Comparison of ENCODE assay signal across 23 mouse cellular contexts in the genomic region with DNA sequence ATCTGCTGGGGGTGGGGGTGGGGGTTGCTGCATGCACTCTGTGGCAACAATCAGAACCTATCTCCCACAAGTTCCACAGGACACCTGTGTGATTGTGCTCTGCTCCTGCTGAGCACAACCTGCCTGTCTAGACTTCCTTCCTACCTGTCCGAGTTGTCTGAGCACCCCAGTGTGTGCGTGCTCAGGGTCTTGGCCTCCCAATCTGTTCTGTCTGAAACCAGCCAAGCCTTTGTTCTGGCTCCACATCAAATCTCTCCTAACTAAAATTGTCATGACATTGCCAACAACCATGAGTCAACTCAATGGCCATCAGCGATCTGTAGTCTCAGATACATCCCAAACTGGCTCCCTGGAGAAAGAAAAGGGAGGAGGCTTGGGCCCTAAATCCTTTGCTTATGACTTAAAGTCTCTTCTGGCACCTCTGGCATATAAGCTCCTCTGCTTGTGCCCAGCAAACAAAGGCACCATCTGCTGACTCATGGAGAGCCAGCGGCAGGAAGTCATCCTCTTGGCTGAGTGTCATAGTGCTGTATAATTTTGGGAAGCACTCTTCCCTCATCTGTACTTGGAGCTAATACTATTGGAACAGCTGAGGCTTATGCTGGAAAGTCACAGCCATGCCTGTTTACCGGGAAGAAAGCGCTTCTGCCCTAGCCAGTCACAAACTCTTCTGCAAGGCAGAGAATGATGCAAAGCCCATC.
DNase-seq lines count a peak whose midpoint lies in the region; ATAC-seq and TF ChIP-seq lines count a peak whose summit lies in the region.
"Had no signal": no experiment of that assay in that cellular context is flagged by ENCODE, and none has a peak within 500 bp of the region (broad histone marks: within the 10 kb centered on the region; RNA-seq: fewer than 3 reads in every experiment).

No protein-coding gene starts in this region.

- 75% methylated on average over 6 of the region's 6 CpGs for WGBS in hindbrain, embryonic 16.5 days
- WGBS in hindbrain, embryonic 13.5 days: 91% methylated on average over 6 of the region's 6 CpGs

- no peak for TF ChIP-seq POLR2A in brain, embryonic 14.5 days (IDR thresholded peaks at IDR 0.05; ENCODE audit: borderline replicate concordance, extremely low read depth, insufficient read depth, insufficient read length, poor library complexity, severe bottlenecking)

- peak overlapping the region; percentile 40; the same call in 1 of the 2 replicates for H3K27ac ChIP-seq in gastrocnemius, adult 2 months
- no peak overlapping the region for H3K27ac ChIP-seq in hindbrain, embryonic 16.5 days (ENCODE audit: low read depth, low read length)
- no peak overlapping the region for H3K27ac ChIP-seq in hindbrain, embryonic 13.5 days
- H3K27ac ChIP-seq: embryonic facial prominence, embryonic 13.5 days; forebrain, embryonic 15.5 days; heart, embryonic 13.5 days; kidney, embryonic 15.5 days; limb, embryonic 13.5 days; liver, embryonic 13.5 days; stomach, embryonic 15.5 days had no signal

- H3K4me3 ChIP-seq in gastrocnemius, adult 2 months: no peak overlapping the region
- H3K4me3 ChIP-seq in hindbrain, embryonic 16.5 days (ENCODE audit: low read length): no peak overlapping the region
- H3K4me3 ChIP-seq in hindbrain, embryonic 13.5 days: no peak overlapping the region
- H3K4me3 ChIP-seq: embryonic facial prominence, embryonic 13.5 days; forebrain, embryonic 15.5 days; heart, embryonic 13.5 days; kidney, embryonic 15.5 days; limb, embryonic 13.5 days; liver, embryonic 13.5 days; stomach, embryonic 15.5 days had no signal

- H3K9ac ChIP-seq in hindbrain, embryonic 16.5 days (ENCODE audit: low read depth, low read length): no peak overlapping the region
- H3K9ac ChIP-seq in hindbrain, embryonic 13.5 days: no peak overlapping the region
- H3K9ac ChIP-seq: embryonic facial prominence, embryonic 13.5 days; forebrain, embryonic 15.5 days; heart, embryonic 13.5 days; kidney, embryonic 15.5 days; limb, embryonic 13.5 days; liver, embryonic 13.5 days; lung, embryonic 14.5 days; stomach, embryonic 15.5 days had no signal

- H3K36me3 ChIP-seq in hindbrain, embryonic 16.5 days (ENCODE audit: control insufficient read depth, insufficient read depth, low read length): no peaks in the 10 kb centered on the region
- no peaks in the 10 kb centered on the region for H3K36me3 ChIP-seq in hindbrain, embryonic 13.5 days
- H3K36me3 ChIP-seq: embryonic facial prominence, embryonic 13.5 days; forebrain, embryonic 15.5 days; heart, embryonic 13.5 days; kidney, embryonic 15.5 days; limb, embryonic 13.5 days; liver, embryonic 13.5 days; stomach, embryonic 15.5 days had no signal

- no peaks in the 10 kb centered on the region for H3K27me3 ChIP-seq in hindbrain, embryonic 16.5 days (replicated peaks; ENCODE audit: control insufficient read depth, insufficient read depth, low read length)
- no peaks in the 10 kb centered on the region for H3K27me3 ChIP-seq in hindbrain, embryonic 13.5 days
- H3K27me3 ChIP-seq: embryonic facial prominence, embryonic 13.5 days; forebrain, embryonic 15.5 days; heart, embryonic 13.5 days; kidney, embryonic 15.5 days; limb, embryonic 13.5 days; liver, embryonic 13.5 days; stomach, embryonic 15.5 days had no signal

- intact Hi-C loops in gastrocnemius, adult 2 months (cut with DNase I): no loop called here

- no peaks in the 10 kb centered on the region for H3K9me3 ChIP-seq in hindbrain, embryonic 16.5 days (ENCODE audit: control insufficient read depth, low read length)
- H3K9me3 ChIP-seq in hindbrain, embryonic 13.5 days: no peaks in the 10 kb centered on the region
- H3K9me3 ChIP-seq: embryonic facial prominence, embryonic 13.5 days; forebrain, embryonic 15.5 days; heart, embryonic 13.5 days; kidney, embryonic 15.5 days; limb, embryonic 13.5 days; liver, embryonic 13.5 days; stomach, embryonic 15.5 days had no signal

- H3K4me1 ChIP-seq in hindbrain, embryonic 16.5 days (ENCODE audit: control insufficient read depth, insufficient read depth, low read depth, low read length): peaks cover 7% of the 10 kb centered on the region
- peaks cover 15% of the 10 kb centered on the region for H3K4me1 ChIP-seq in hindbrain, embryonic 13.5 days (replicated peaks)
- H3K4me1 ChIP-seq: forebrain, embryonic 15.5 days; limb, embryonic 13.5 days; liver, embryonic 13.5 days; stomach, embryonic 15.5 days had no signal

- TF ChIP-seq CTCF in gastrocnemius, adult 2 months (IDR thresholded peaks at IDR 0.05): no peak
- no peak for TF ChIP-seq CTCF in brain, embryonic 14.5 days (IDR thresholded peaks at IDR 0.05; ENCODE audit: borderline replicate concordance, extremely low read depth, insufficient read depth, insufficient read length)

- H3K4me2 ChIP-seq in hindbrain, embryonic 16.5 days (ENCODE audit: low read length): no peak overlapping the region
- no peak overlapping the region for H3K4me2 ChIP-seq in hindbrain, embryonic 13.5 days
- H3K4me2 ChIP-seq: embryonic facial prominence, embryonic 13.5 days; forebrain, embryonic 15.5 days; heart, embryonic 13.5 days; kidney, embryonic 15.5 days; limb, embryonic 13.5 days; liver, embryonic 13.5 days; lung, embryonic 14.5 days; stomach, embryonic 15.5 days had no signal

- DNase-seq in gastrocnemius, adult 2 months: no peak
- DNase-seq in gastrocnemius, postnatal 4 days (ENCODE audit: low spot score in 2 of 2): no peak
- DNase-seq in brain, embryonic 14.5 days (ENCODE audit: low read depth): peak; percentile 23
- DNase-seq in cerebellum, postnatal 14 days: peak; percentile 26 to 45
- no peak for DNase-seq in layer of hippocampus, postnatal 25 days (ENCODE audit: extremely low spot score in 1 of 2, low spot score in 1 of 2)
- DNase-seq: adrenal gland, postnatal 14 days; kidney, postnatal 4 days; layer of hippocampus, adult 9-11 months; liver, embryonic 13.5 days; lung, embryonic 14.5 days; lung, postnatal 4 days; right cerebral cortex, postnatal 25 days; thymus, adult 18-20 months; thymus, postnatal 4 days had no signal

- ATAC-seq in hindbrain, embryonic 16.5 days: peak; percentile 83
- ATAC-seq in hindbrain, embryonic 13.5 days (ENCODE audit: low FRiP score): no peak
- ATAC-seq in erythroblast, adult 5-6 weeks (replicated peaks; ENCODE audit: low FRiP score, poor library complexity, severe bottlenecking): no peak
- ATAC-seq: forebrain, embryonic 15.5 days had no signal

Comparison
In these comparisons a context has a peak if more than half of its experiments do, and no peak if none do; other contexts are left out.
1. DNase-seq: peak in brain, embryonic 14.5 days (single experiment) and cerebellum, postnatal 14 days (2 of 2); none in gastrocnemius, adult 2 months (single experiment), gastrocnemius, postnatal 4 days (0 of 2) and layer of hippocampus, postnatal 25 days (0 of 2).